Mouse (Mus musculus) heart, adult 2 months (tissue): ENCODE data around the gene Plxna4.

Experiments used
- CTCF ChIP-seq: fragments of 200-600 bp; IDR thresholded peaks from 2 replicates; pipeline ENCODE4 v1.8.1; 2022; ENCODE audit warnings: antibody characterized with exemption, mild to moderate bottlenecking, moderate library complexity
- POLR2A ChIP-seq: fragments of 200-500 bp; IDR thresholded peaks from 2 replicates; pipeline ENCODE4 v1.6.1; 2011; ENCODE audit warnings: mild to moderate bottlenecking, low read depth, low read length, control low read depth; ENCODE audit not compliant: insufficient read depth

GRCm38 (mm10) chr6:32527518-32527917, 60.5 kb downstream of the Plxna4 start:
- TF ChIP-seq POLR2A (no peak), CTCF (no peak)
